Mouse (Mus musculus): ENCODE data around the gene Pak7.

- TF ChIP-seq CEBPB (IDR thresholded peaks at IDR 0.05; ENCODE audit: insufficient read depth, poor library complexity, severe bottlenecking), result no peak
- no peak for TF ChIP-seq POLR2AphosphoS2 (IDR thresholded peaks at IDR 0.05; ENCODE audit: insufficient read length, low read depth)
- TF ChIP-seq POLR2A (IDR thresholded peaks at IDR 0.05; ENCODE audit: insufficient read length, low read depth), result no peak
- no peak for TF ChIP-seq TCF12 (IDR thresholded peaks at IDR 0.05; ENCODE audit: insufficient read depth, poor library complexity, severe bottlenecking)
- TF ChIP-seq USF1 (IDR thresholded peaks at IDR 0.05; ENCODE audit: low read depth), result no peak
- TF ChIP-seq E2F4 (IDR thresholded peaks at IDR 0.05; ENCODE audit: insufficient read depth), result no peak
- TF ChIP-seq MYOG (IDR thresholded peaks at IDR 0.05; ENCODE audit: control insufficient read depth in 1 of 3, insufficient read depth in 1 of 3, insufficient read length in 2 of 3, low read depth in 2 of 3), result no peak
- TF ChIP-seq SRF (IDR thresholded peaks at IDR 0.05; ENCODE audit: control insufficient read depth, insufficient read length, low read depth), result no peak
- TF ChIP-seq TCF3 (IDR thresholded peaks at IDR 0.05; ENCODE audit: insufficient read length, low read depth), result no peak
- no peak for TF ChIP-seq MAX (IDR thresholded peaks at IDR 0.05; ENCODE audit: low read depth)
These were observed 323.4 kb downstream of the Pak7 start for GRCm38 (mm10) chr2:136064356-136064755.

All from myocyte (in vitro differentiated cells).